Mouse (Mus musculus): ENCODE results near the gene N4bp2l2.
"Not testable (repeated sequence)": the region's sequence is repeated elsewhere in the genome, so short reads cannot be mapped to it uniquely, and the experiment has no call there.

The N4bp2l2 gene

GRCm38 (mm10) chr5:150666133-150666739 is at the start of gene N4bp2l2:
TSS of gene N4bp2l2 (minus strand) at chr5:150666183.
- not testable (repeated sequence) for DNase-seq (ENCODE audit: inconsistent age in 2 of 2, low spot score in 1 of 2)

- no peak for DNase-seq (ENCODE audit: inconsistent age in 2 of 2, low spot score in 1 of 2)
Measured at GRCm38 (mm10) chr5:150713431-150713830, 47.4 kb upstream of the N4bp2l2 start.

GRCm38 (mm10) chr5:150711503-150711902 is 45.5 kb upstream of the N4bp2l2 start:
- no peak for DNase-seq (ENCODE audit: inconsistent age in 2 of 2, low spot score in 1 of 2)

GRCm38 (mm10) chr5:150707181-150707580 is 41.2 kb upstream of the N4bp2l2 start:
- not testable (repeated sequence) for DNase-seq (ENCODE audit: inconsistent age in 2 of 2, low spot score in 1 of 2)

GRCm38 (mm10) chr5:150706651-150707050 is 40.7 kb upstream of the N4bp2l2 start:
- DNase-seq (ENCODE audit: inconsistent age in 2 of 2, low spot score in 1 of 2): not testable (repeated sequence)

GRCm38 (mm10) chr5:150702714-150703113 is 36.7 kb upstream of the N4bp2l2 start:
- DNase-seq (ENCODE audit: inconsistent age in 2 of 2, low spot score in 1 of 2): peak; percentile 24 to 83

- DNase-seq (ENCODE audit: inconsistent age in 2 of 2, low spot score in 1 of 2): peak in 1 of 2 experiments; percentile 12
Measured at GRCm38 (mm10) chr5:150693277-150693676, 27.3 kb upstream of the N4bp2l2 start.

GRCm38 (mm10) chr5:150690685-150691084 is 24.7 kb upstream of the N4bp2l2 start:
- no peak for DNase-seq (ENCODE audit: inconsistent age in 2 of 2, low spot score in 1 of 2)

- DNase-seq (ENCODE audit: inconsistent age in 2 of 2, low spot score in 1 of 2): peak in 1 of 2 experiments; percentile 14
Measured at GRCm38 (mm10) chr5:150682862-150683261, 16.9 kb upstream of the N4bp2l2 start.

GRCm38 (mm10) chr5:150674866-150675265 is 8.9 kb upstream of the N4bp2l2 start:
- peak in 1 of 2 experiments; percentile 41 for DNase-seq (ENCODE audit: inconsistent age in 2 of 2, low spot score in 1 of 2)

- peak in 1 of 2 experiments; percentile 72 for DNase-seq (ENCODE audit: inconsistent age in 2 of 2, low spot score in 1 of 2)
Measured at GRCm38 (mm10) chr5:150673880-150674621, 8.1 kb upstream of the N4bp2l2 start.

- DNase-seq (ENCODE audit: inconsistent age in 2 of 2, low spot score in 1 of 2): peak; percentile 96 to 97
Measured at GRCm38 (mm10) chr5:150673153-150673835, 7.3 kb upstream of the N4bp2l2 start, which contains the start of gene Pds5b. TSS of gene Pds5b (plus strand) at chr5:150673739.

GRCm38 (mm10) chr5:150672343-150672742 is 6.4 kb upstream of the N4bp2l2 start:
- peak in 1 of 2 experiments; percentile 24 for DNase-seq (ENCODE audit: inconsistent age in 2 of 2, low spot score in 1 of 2)

GRCm38 (mm10) chr5:150668731-150669130 is 2.7 kb upstream of the N4bp2l2 start:
- DNase-seq (ENCODE audit: inconsistent age in 2 of 2, low spot score in 1 of 2): no peak

- DNase-seq (ENCODE audit: inconsistent age in 2 of 2, low spot score in 1 of 2): peak; percentile 96 to 98
Measured at GRCm38 (mm10) chr5:150665132-150665954, 640 bp downstream of the N4bp2l2 start.

- DNase-seq (ENCODE audit: inconsistent age in 2 of 2, low spot score in 1 of 2): no peak
Measured at GRCm38 (mm10) chr5:150664794-150665131, 1.2 kb downstream of the N4bp2l2 start.

- DNase-seq (ENCODE audit: inconsistent age in 2 of 2, low spot score in 1 of 2): peak; percentile 46 to 80
Measured at GRCm38 (mm10) chr5:150663926-150664325, 2.1 kb downstream of the N4bp2l2 start.

- DNase-seq (ENCODE audit: inconsistent age in 2 of 2, low spot score in 1 of 2): not testable (repeated sequence)
Measured at GRCm38 (mm10) chr5:150660296-150660695, 5.7 kb downstream of the N4bp2l2 start.

- DNase-seq (ENCODE audit: inconsistent age in 2 of 2, low spot score in 1 of 2): not testable (repeated sequence)
Measured at GRCm38 (mm10) chr5:150659425-150659824, 6.6 kb downstream of the N4bp2l2 start.

GRCm38 (mm10) chr5:150654548-150654947 is 11.4 kb downstream of the N4bp2l2 start:
- no peak for DNase-seq (ENCODE audit: inconsistent age in 2 of 2, low spot score in 1 of 2)

- DNase-seq (ENCODE audit: inconsistent age in 2 of 2, low spot score in 1 of 2): no peak
Measured at GRCm38 (mm10) chr5:150652578-150652977, 13.4 kb downstream of the N4bp2l2 start.
